Comparison of ENCODE assay signal across 8 mouse cellular contexts in the genomic region with DNA sequence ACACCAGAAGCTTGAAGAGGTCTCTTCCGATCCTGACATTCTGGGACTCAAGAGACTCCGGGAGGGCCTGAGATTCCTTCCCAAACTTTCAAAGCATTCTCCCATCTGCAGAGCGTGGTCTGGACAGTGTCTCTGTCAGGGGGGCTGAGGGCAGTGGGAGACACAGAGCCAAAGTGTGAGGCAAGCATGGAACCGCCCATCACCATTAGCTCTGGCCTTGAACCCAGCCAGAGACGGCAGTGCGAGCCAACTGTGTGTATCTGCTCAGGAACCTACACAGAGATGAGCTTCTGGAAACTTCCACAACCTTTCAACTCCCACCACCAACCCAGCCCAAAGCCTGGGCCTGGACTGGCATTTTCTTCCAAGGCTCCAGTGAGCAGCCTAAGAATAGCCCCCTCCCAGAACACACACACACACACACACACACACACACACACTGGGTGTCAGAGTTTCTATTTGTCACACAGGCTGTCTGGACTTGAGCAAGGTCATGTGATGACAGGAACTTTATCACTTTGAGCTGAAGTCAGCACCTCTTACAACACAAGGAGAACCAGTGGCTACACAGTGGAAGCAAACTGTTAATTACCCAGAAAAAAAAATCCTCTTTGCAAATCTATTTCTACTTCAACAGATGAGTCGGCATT.
A peak's percentile ranks its signal among the peaks of the same experiment; 100 is the strongest.
DNase-seq lines count a peak whose midpoint lies in the region; ATAC-seq and TF ChIP-seq lines count a peak whose summit lies in the region.

No protein-coding gene starts in this region.

- no peak for TF ChIP-seq EP300 in liver, embryonic 14.5 days (IDR thresholded peaks at IDR 0.05; ENCODE audit: low read depth)

- WGBS in heart, embryonic 12.5 days: 12% methylated on average over 7 of the region's 7 CpGs
- 51% methylated on average over 7 of the region's 7 CpGs for WGBS in liver, embryonic 14.5 days (ENCODE audit: insufficient replicate concordance)
- 85% methylated on average over 7 of the region's 7 CpGs for WGBS in midbrain, embryonic 14.5 days
- 84% methylated on average over 7 of the region's 7 CpGs for WGBS in hindbrain, embryonic 12.5 days

- peak; percentile 89 for ATAC-seq in heart, embryonic 12.5 days (ENCODE audit: insufficient number of reproducible peaks, low FRiP score)
- ATAC-seq in liver, embryonic 14.5 days (ENCODE audit: insufficient read depth): peak; percentile 46
- no peak for ATAC-seq in midbrain, embryonic 14.5 days (ENCODE audit: low FRiP score, low TSS enrichment)
- ATAC-seq in hindbrain, embryonic 12.5 days (ENCODE audit: low FRiP score): no peak
- ATAC-seq in erythroid progenitor cell, adult 5-6 weeks (replicated peaks; ENCODE audit: low FRiP score, poor library complexity, severe bottlenecking): no peak

- 0 out of 2 replicates have a peak, but pooled peaks cover 4% of the 10 kb centered on the region for H3K27me3 ChIP-seq in heart, embryonic 12.5 days (replicated peaks)
- H3K27me3 ChIP-seq in liver, embryonic 14.5 days (ENCODE audit: control insufficient read depth, insufficient read depth, low read length): no peaks in the 10 kb centered on the region
- no peaks in the 10 kb centered on the region for H3K27me3 ChIP-seq in midbrain, embryonic 14.5 days (ENCODE audit: control insufficient read depth, insufficient read depth, low read length)
- no peaks in the 10 kb centered on the region for H3K27me3 ChIP-seq in hindbrain, embryonic 12.5 days

- H3K9ac ChIP-seq in heart, embryonic 12.5 days: no peak overlapping the region
- no peak overlapping the region for H3K9ac ChIP-seq in liver, embryonic 14.5 days (replicated peaks)
- no peak overlapping the region for H3K9ac ChIP-seq in midbrain, embryonic 14.5 days (replicated peaks; ENCODE audit: low read length)
- no peak overlapping the region for H3K9ac ChIP-seq in hindbrain, embryonic 12.5 days

- H3K4me2 ChIP-seq in heart, embryonic 12.5 days: peak overlapping the region; percentile 50
- H3K4me2 ChIP-seq in liver, embryonic 14.5 days (ENCODE audit: low read depth): no peak overlapping the region
- no peak overlapping the region for H3K4me2 ChIP-seq in midbrain, embryonic 14.5 days (ENCODE audit: low read length)
- H3K4me2 ChIP-seq in hindbrain, embryonic 12.5 days (replicated peaks): no peak overlapping the region

- TF ChIP-seq CTCF in liver, embryonic 14.5 days (IDR thresholded peaks at IDR 0.05; ENCODE audit: low read depth): no peak

- peaks cover 40% of the 10 kb centered on the region for H3K4me1 ChIP-seq in heart, embryonic 12.5 days (replicated peaks)
- peaks cover 0 to 22% of the 10 kb centered on the region in 2 experiments; a peak in 2 of 4 replicates for H3K4me1 ChIP-seq in liver, embryonic 14.5 days (replicated peaks; ENCODE audit: control insufficient read depth in 2 of 2, insufficient read depth in 2 of 2, low read length in 1 of 2)
- no peaks in the 10 kb centered on the region; the same call in 1 of the 2 replicates for H3K4me1 ChIP-seq in midbrain, embryonic 14.5 days (ENCODE audit: control insufficient read depth, insufficient read depth, low read length)
- H3K4me1 ChIP-seq in hindbrain, embryonic 12.5 days: peaks cover 7% of the 10 kb centered on the region

- no peaks in the 10 kb centered on the region for H3K36me3 ChIP-seq in heart, embryonic 12.5 days
- no peaks in the 10 kb centered on the region for H3K36me3 ChIP-seq in liver, embryonic 14.5 days (replicated peaks; ENCODE audit: control insufficient read depth, insufficient read depth, low read depth)
- no peaks in the 10 kb centered on the region for H3K36me3 ChIP-seq in midbrain, embryonic 14.5 days (ENCODE audit: control insufficient read depth, insufficient read depth, low read length)
- no peaks in the 10 kb centered on the region for H3K36me3 ChIP-seq in hindbrain, embryonic 12.5 days

- peak overlapping the region; percentile 81 for H3K27ac ChIP-seq in heart, embryonic 12.5 days (ENCODE audit: poor library complexity, severe bottlenecking)
- no peak overlapping the region for H3K27ac ChIP-seq in liver, embryonic 14.5 days
- no peak overlapping the region for H3K27ac ChIP-seq in midbrain, embryonic 14.5 days (replicated peaks; ENCODE audit: low read depth, low read length)
- H3K27ac ChIP-seq in hindbrain, embryonic 12.5 days: no peak overlapping the region

- H3K4me3 ChIP-seq in heart, embryonic 12.5 days: no peak overlapping the region
- no peak overlapping the region for H3K4me3 ChIP-seq in liver, embryonic 14.5 days (ENCODE audit: insufficient read depth in 1 of 2, low read depth in 2 of 2, low read length in 2 of 2)
- no peak overlapping the region for H3K4me3 ChIP-seq in midbrain, embryonic 14.5 days (replicated peaks; ENCODE audit: low read depth, low read length)
- H3K4me3 ChIP-seq in hindbrain, embryonic 12.5 days: no peak overlapping the region

- peak; percentile 32 for DNase-seq in kidney, postnatal 14 days
- no peak for DNase-seq in kidney, adult 9 months
- no peak for DNase-seq in liver, embryonic 14.5 days (ENCODE audit: low read depth in 3 of 3, low spot score in 3 of 3)
- peak; percentile 47 for DNase-seq in testis, postnatal 10 days (ENCODE audit: low spot score)
- DNase-seq in midbrain, embryonic 14.5 days: no peak

- peaks cover 7% of the 10 kb centered on the region; the same call in 1 of the 2 replicates for H3K9me3 ChIP-seq in heart, embryonic 12.5 days (replicated peaks)
- no peaks in the 10 kb centered on the region for H3K9me3 ChIP-seq in liver, embryonic 14.5 days (ENCODE audit: control insufficient read depth, low read length)
- H3K9me3 ChIP-seq in midbrain, embryonic 14.5 days (ENCODE audit: control insufficient read depth, low read length): no peaks in the 10 kb centered on the region
- no peaks in the 10 kb centered on the region for H3K9me3 ChIP-seq in hindbrain, embryonic 12.5 days (replicated peaks)

Comparison
In these comparisons a context has a peak if more than half of its experiments do, and no peak if none do; other contexts are left out.
1. DNase-seq: peak in kidney, postnatal 14 days (single experiment) and testis, postnatal 10 days (single experiment); none in kidney, adult 9 months (single experiment), liver, embryonic 14.5 days (0 of 3) and midbrain, embryonic 14.5 days (single experiment).
2. ATAC-seq: peak in heart, embryonic 12.5 days (single experiment) and liver, embryonic 14.5 days (single experiment); none in midbrain, embryonic 14.5 days (single experiment), hindbrain, embryonic 12.5 days (single experiment) and erythroid progenitor cell, adult 5-6 weeks (single experiment).